Mouse (Mus musculus) splenic B cell, adult 2 months (primary cell): ENCODE data around the gene Prkar2a.

Experiments
- DNase-seq: peaks from one replicate; pipeline ENCODE4 v3.0.0-alpha.2; 2011; ENCODE audit warnings: low read depth, low spot score
- H3K27me3 ChIP-seq: 2 replicates; pipeline ENCODE4 v1.6.1; 2012; ENCODE audit warnings: mild to moderate bottlenecking, low read length, moderate library complexity, mixed read lengths; ENCODE audit not compliant: control insufficient read depth, poor library complexity, insufficient read depth, severe bottlenecking
- H3K36me3 ChIP-seq: 2 replicates; pipeline ENCODE4 v1.6.1; 2012; ENCODE audit warnings: mild to moderate bottlenecking, low read length, moderate library complexity, mixed read lengths; ENCODE audit not compliant: control insufficient read depth, poor library complexity, insufficient read depth, severe bottlenecking

Prkar2a gene

DNA sequence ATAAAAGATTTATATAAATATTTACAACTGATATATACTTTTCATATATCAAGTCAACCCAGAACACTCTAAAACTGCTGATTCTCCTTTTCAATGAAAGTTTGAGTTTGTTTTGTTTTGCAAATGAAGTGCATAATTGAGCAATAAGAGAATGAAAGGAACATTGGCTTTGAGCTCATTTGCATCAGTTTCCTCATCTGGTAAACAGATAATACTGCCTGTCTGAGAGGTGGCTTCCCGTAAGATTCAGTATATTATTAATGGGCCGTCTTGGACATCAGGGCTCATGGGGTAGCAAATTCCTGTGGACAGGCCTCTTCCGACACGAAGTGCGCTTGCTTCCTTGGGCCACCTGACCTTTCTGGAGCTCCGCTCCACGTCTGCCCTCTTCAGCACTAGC is 21.7 kb downstream of the Prkar2a start:
- DNase-seq, result no peak
- Histone ChIP-seq H3K36me3 (no peaks in the 10 kb centered on the region), H3K27me3 (no peaks in the 10 kb centered on the region)

DNA sequence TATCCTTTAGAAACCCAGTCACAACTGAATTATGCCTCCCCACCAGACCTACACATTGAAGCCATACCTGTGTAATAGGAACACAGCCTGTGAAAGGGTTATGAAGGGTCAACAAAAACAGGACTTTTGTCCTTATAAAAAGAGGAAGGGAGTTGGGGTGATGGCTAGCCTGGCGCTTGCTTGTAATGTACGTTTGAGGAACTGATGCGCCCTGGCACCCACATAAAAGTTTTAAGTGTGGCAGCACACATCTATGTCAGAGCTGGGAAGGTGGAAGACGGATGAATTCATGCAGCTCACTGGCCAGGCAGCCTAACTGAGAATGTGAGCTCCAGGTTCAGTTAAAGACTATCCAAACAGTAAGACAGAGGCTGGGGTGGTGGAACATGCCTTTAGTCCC is 27.1 kb downstream of the Prkar2a start:
- Histone ChIP-seq H3K36me3 (no peaks in the 10 kb centered on the region), H3K27me3 (no peaks in the 10 kb centered on the region)
- no peak for DNase-seq

DNA sequence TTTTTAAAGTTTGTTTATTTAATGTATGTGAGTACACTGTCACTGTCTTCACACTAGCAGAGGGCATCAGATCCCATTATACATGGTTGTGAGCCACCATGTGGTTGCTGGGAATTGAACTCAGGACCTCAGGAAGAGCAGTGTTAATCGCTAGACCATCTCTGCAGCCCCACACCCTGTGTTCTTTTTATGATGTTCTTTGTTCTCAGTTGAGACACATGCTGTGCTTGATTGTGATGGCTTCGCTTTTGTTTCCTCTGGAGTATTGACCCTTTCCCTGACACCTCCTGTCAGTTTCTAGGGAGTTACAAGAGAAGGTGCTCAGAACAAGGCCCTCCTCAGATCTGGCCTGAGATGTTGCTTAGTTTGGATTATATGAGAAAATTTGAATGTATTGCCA is 34.6 kb downstream of the Prkar2a start:
- H3K36me3 ChIP-seq, result no peaks in the 10 kb centered on the region
- DNase-seq, result no peak
- H3K27me3 ChIP-seq, result no peaks in the 10 kb centered on the region

DNA sequence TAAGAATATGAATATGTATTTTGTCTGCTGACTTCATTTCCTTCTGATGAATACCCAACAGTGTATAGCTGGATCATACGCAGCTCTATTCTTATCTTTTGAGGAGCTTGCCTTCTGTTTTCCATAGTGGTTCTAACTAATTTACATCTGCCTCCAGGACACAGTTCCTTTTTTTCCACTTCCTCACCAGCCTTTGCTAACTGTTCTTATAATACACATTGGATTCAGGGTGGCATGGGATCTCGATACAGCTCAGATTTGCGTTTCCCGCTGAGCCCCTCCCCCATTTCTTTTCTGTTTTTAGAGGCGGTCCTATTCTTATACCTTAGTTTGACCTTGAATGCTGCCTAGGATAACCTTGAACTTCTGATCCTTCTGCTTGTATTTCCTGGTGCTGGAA is 37.0 kb downstream of the Prkar2a start:
- no peak for DNase-seq
- H3K36me3 ChIP-seq, result no peaks in the 10 kb centered on the region
- no peaks in the 10 kb centered on the region for H3K27me3 ChIP-seq

DNA sequence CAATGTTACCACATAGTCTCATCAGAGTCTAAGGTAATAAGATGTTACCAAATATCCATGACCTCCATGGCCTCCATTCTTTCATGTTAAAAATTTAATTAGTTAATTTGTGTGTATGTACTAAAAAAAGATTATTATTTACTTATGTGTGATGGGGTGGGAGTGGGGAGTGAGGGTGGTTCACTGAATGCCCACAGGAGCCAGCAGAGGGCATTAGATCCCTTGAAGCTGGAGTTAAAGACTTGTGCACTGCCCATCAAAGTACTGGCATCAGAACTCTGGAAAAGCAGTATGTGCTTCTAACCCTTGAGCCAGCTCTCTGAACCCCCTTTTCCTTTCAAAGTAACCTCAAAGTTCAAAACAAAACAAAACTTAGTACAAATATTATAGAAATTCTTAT is 39.9 kb downstream of the Prkar2a start:
- Histone ChIP-seq H3K27me3 (no peaks in the 10 kb centered on the region), H3K36me3 (no peaks in the 10 kb centered on the region)
- DNase-seq, result no peak

DNA sequence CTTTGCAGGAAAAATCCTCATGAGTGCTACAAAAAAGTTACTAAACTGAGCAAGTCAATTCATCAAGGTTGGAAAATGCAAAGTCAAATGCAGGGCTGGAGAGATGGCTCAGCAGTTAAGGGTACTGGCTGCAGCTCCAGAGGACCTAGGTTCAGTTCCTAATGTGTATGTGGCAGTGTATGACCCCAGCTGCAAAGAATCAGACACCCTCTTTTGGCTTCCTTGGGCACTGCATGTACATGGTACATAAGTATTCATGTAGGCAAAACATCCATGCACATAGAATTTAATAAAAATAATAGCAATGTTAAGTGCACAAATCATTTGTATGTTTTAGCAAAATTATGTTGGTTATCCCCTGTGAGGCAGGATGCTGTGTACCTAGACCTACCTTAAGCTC is 43.3 kb downstream of the Prkar2a start:
- DNase-seq, result peak; percentile 7
- Histone ChIP-seq H3K27me3 (no peaks in the 10 kb centered on the region), H3K36me3 (no peaks in the 10 kb centered on the region)

DNA sequence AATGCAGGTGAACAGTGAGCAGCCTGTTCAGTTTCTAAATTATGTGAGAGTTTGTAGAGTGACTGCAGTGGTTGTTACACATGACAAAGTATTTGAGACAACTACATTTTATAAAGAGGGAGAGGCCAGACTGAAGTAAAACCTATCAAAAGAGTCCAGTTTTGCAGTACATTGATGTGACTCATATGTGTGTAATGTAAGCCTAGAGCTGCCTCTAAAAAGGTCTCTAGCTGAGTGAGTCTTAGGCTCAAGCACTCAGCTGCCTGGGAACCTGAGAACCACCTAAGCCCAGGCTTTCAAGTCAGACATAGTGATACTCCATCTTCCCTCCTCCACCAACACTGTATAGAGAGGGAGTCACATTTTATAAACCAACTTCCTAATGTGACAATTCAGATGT is 45.5 kb downstream of the Prkar2a start:
- H3K36me3 ChIP-seq, result no peaks in the 10 kb centered on the region
- DNase-seq, result no peak
- no peaks in the 10 kb centered on the region for H3K27me3 ChIP-seq

DNA sequence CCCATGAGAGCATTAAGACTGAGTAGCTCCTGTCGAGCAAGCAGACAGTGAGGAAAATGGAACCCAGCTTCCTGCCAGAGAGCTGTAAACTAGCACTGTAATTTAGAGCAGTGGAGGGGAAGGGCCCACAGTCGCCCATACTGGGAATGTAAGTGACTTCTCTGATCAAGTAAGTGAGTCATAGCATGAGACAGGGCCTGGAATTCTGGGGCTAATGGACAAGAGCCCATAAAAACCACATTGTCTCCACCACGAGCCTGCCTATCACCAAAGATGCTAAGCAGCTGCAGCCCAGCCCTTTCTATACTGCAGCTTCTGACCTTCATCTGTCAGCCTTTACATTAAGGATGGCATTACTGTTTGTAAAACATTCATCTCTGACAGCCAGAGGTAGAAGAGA is 50.1 kb downstream of the Prkar2a start:
- no peak for DNase-seq
- Histone ChIP-seq H3K27me3 (no peaks in the 10 kb centered on the region), H3K36me3 (no peaks in the 10 kb centered on the region)

DNA sequence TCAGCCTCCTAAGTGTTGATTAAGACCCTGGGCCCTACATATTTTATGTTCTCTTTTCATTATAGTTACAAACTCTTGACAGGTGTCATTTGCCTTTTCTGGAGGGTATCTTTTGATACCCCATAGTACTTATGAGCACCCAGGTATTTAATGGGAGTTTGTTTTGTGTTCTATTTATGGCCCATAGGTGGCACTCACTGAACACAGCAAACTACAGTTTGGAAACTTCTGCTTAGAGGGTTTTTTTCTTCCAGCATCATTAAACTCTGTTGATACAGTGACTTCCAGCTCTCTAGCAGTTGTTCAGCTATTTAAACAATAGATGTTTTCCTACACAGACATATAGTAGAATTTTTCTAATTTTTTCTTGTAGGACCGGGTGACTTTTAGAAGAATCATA is 50.9 kb downstream of the Prkar2a start:
- no peaks in the 10 kb centered on the region for H3K27me3 ChIP-seq
- no peaks in the 10 kb centered on the region for H3K36me3 ChIP-seq
- DNase-seq, result peak; percentile 32

DNA sequence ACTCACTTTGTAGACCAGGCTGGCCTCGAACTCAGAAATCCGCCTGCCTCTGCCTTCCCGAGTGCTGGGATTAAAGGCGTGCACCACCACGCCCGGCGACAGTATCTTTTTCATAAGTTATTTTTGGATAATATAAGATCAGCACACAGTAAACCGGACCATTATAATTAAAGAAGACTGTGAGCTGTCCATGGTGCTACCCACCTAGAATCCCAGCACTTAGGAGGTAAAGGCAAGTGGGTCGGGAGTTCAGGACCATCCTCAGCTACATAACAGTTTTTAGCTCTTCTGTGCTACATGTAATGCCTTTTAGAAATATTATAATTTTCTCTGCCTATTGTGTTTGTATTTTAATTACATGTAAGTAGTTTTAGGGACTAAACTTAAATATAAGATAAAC is 52.9 kb downstream of the Prkar2a start:
- Histone ChIP-seq H3K27me3 (no peaks in the 10 kb centered on the region), H3K36me3 (no peaks in the 10 kb centered on the region)
- no peak for DNase-seq

DNA sequence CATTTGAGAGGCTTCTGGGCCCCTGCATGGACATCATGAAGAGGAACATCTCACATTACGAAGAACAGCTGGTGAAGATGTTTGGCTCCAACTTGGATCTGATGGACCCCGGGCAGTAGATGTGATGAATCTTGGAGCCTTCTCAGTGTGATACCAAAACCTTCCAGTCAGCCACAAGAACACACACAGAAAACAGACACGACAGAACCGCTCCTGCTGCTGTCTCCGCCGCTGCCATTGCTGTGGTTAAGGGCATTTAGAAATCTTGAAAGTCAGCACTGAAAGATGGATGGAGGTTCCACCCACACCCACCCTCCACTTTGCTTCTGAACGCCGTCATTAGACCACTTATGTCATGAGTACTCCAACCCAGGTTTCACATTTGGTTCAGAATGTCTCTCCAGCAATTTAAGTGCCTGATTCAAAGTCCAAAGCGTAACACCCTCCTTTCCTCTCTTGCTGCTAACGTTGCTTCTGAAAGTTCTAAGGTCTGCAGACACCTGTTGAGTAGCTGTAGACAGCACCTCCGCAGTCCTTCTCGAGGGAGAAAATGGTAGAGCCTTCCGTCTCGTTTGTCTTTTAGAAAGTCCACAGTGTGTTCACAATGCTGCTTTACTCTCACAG is 57.9 kb downstream of the Prkar2a start:
- DNase-seq, result no peak
- Histone ChIP-seq H3K36me3 (no peaks in the 10 kb centered on the region), H3K27me3 (no peaks in the 10 kb centered on the region)

DNA sequence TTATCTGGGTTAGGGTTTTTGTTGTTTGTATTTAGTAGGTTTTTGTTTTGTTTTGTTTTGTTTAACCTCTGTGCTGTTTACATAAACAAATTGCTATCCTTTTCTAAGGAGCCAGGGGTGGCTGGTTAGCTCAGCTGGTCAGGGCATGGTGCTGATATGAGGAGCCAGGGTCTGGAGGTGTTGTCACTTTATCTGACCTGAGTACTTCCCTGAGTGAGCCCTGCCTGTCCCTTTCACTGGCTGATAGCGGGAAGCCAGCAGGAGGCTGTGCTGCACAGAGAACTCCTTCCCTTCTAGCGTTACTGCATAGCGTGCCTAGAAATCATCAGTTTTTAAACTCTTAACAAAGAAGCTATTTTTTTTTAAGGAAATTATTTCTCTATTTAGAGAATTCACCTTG is 58.6 kb downstream of the Prkar2a start:
- no peaks in the 10 kb centered on the region for H3K36me3 ChIP-seq
- no peak for DNase-seq
- no peaks in the 10 kb centered on the region for H3K27me3 ChIP-seq

DNA sequence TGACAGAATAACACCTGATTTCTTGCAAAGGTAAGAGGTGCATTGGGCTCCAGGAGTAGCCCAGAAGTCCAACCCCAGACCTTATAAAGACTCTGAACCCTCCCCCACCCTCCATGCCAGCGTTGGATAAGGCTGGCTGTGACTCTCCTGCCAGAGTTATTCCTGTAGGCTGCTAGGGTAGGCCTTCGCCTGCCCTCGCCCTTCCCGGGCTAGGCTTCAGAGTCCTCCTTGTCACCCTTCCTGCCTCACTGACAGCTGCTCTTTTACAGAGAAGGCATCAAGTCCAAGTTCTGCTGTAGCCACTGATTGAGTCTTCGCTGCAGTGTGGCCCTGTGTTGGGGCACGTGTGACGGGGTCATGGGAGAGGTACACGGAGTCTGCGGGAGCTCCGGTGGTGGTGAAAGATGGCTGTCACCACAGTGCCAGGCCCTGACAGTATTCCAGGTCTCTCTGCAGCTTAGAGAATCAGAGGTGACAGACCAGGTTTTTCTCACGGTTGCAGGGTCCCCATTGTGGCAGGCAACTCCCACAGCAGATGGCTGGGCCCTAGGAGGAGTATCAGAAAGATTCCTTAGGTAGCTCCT is 59.6 kb downstream of the Prkar2a start:
- Histone ChIP-seq H3K36me3 (no peaks in the 10 kb centered on the region), H3K27me3 (no peaks in the 10 kb centered on the region)
- no peak for DNase-seq

DNA sequence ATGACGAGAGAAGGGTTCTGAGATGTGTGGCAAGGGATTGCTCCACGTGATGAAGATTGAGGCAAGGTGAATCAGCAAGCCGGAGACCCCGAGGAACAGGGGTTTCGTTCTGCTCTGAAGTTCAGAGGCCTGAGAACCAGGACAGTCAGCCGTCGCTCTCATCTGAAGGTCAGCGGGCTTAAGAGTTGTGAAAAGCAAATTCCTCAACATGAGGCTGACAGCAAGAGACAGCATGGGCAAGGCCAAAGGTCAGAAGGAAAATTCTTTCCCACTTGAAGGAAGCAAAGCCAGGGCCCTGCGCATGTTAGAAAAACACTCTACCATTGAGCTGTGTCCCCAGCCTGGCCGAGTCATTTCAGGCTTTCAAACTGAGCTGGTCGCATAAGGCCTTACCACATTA is 61.5 kb downstream of the Prkar2a start:
- DNase-seq, result no peak

DNA sequence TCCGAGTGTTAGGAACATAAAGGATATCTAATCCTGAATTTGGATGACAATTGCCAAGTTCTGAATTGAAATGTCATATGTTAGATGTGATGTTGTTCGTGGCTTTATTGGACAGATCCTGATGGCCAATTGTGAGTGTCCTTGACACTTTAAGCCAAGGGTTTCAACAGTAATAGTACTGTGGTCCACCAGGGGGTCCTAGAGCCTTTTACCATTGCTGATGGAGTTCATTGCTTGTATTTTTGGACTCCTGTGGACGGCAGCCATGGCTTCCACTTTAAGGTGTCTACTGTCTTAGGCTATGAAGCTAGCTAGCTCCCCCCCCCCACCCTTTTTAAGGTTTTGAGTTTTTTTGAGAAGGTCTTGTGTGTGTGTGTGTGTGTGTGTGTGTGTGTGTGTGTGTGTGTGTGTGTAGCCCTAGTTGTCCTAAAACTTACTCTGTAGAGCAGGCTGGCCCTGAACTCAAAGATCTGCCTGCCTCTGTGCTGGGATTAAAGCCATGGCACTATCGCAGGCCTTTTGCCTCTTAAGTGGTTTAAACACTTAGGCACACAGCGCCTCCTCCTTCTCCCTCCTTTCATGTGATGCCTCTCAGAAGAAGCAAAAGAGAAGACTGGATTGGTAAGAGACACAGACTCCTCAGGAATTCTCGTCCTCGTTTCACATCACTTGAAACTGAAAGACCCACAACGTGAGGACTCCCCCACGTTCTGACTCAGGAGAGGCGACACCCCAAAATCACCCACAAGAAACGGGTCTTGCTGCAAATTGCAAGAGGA is 63.2 kb downstream of the Prkar2a start:
- DNase-seq, result no peak
- Histone ChIP-seq H3K27me3 (no peaks in the 10 kb centered on the region), H3K36me3 (no peaks in the 10 kb centered on the region)

More for the DNA sequence above, 61.5 kb downstream of the Prkar2a start:
- Histone ChIP-seq H3K27me3 (no peaks in the 10 kb centered on the region), H3K36me3 (no peaks in the 10 kb centered on the region)
